Mouse (Mus musculus): ENCODE results near the gene Adamts13.
A peak's percentile ranks its signal among the peaks of the same experiment; 100 is the strongest.

DNA sequence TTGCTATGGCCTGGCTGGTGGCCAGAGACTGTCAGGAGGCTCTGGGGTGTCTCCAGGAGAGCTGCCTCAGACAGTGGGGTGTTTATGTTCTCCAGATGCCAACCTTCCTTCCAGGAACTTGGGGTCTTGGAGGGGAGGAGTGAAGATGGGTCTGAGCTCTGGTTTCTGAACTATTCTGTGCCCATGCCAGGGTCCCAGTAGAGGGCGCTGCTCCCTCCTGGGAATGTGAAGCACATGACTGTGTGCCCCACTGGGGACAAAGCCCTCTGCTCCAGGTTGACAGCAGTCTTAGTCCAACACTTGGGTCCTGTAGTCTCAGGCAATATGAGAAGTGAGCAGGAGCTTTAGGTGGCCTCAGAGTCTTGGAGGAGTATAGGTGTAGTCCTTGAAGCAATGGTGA is 66.1 kb downstream of the Adamts13 start:
- TF ChIP-seq GATA1 (IDR thresholded peaks at IDR 0.05; ENCODE audit: low read depth, low read length) (no peak), POLR2A (IDR thresholded peaks at IDR 0.05; ENCODE audit: control insufficient read depth in 1 of 2, insufficient read depth in 1 of 2, low read depth in 1 of 2, low read length in 2 of 2, poor library complexity in 1 of 2) (no peak), MEF2A (IDR thresholded peaks at IDR 0.05; ENCODE audit: extremely low read depth, insufficient replicate concordance, low read depth, low read length, poor library complexity, severe bottlenecking) (no peak), CTCF (IDR thresholded peaks at IDR 0.05 in 2 of 3, conservative IDR thresholded peaks at IDR 0.05 in 1 of 3; ENCODE audit: control insufficient read depth in 1 of 3, insufficient read depth in 1 of 3, low read depth in 2 of 3, low read length in 3 of 3, poor library complexity in 1 of 3, severe bottlenecking in 1 of 3) (peak; percentile 68 to 80 (median 77))
